Mouse (Mus musculus) neural tube, embryonic 13.5 days (tissue): ENCODE data around the gene Tbc1d15. TPM values are rescaled to one million over a fixed set of nuclear protein-coding genes. Genes with fewer than 3 reads are reported as not detected.
A peak's percentile ranks its signal among the peaks of the same experiment; 100 is the strongest.
"Not testable (repeated sequence)": the region's sequence is repeated elsewhere in the genome, so short reads cannot be mapped to it uniquely, and the experiment has no call there.

Experiments used
- ATAC-seq: fragments of 200-750 bp; cut with Nextera tagmentation; 2 replicates; pipeline ENCODE4 v1.8.0; 2017; ENCODE audit warnings: low read depth, mild to moderate bottlenecking, moderate TSS enrichment, moderate library complexity
- H3K27ac ChIP-seq: fragments of 300-500 bp; sonication (generic); replicated peaks from 2 replicates; pipeline ENCODE4 v1.5.1; 2015; ENCODE audit warnings: moderate library complexity, mild to moderate bottlenecking, inconsistent platforms
- H3K27me3 ChIP-seq: fragments of 300-500 bp; sonication (generic); 2 replicates; pipeline ENCODE4 v1.6.1; 2015; ENCODE audit warnings: mild to moderate bottlenecking, inconsistent platforms
- H3K36me3 ChIP-seq: fragments of 300-500 bp; sonication (generic); 2 replicates; pipeline ENCODE4 v1.6.1; 2015; ENCODE audit warnings: mild to moderate bottlenecking, inconsistent platforms
- H3K4me1 ChIP-seq: fragments of 300-500 bp; sonication (generic); replicated peaks from 2 replicates; pipeline ENCODE4 v1.6.1; 2015; ENCODE audit warnings: inconsistent platforms
- H3K4me2 ChIP-seq: fragments of 300-500 bp; sonication (generic); 2 replicates; pipeline ENCODE4 v1.6.1; 2015; ENCODE audit warnings: inconsistent platforms, mild to moderate bottlenecking, moderate library complexity
- H3K4me3 ChIP-seq: fragments of 300-500 bp; sonication (generic); 2 replicates; pipeline ENCODE4 v1.5.1; 2015; ENCODE audit warnings: mild to moderate bottlenecking, inconsistent platforms
- H3K9ac ChIP-seq: fragments of 300-500 bp; sonication (generic); 2 replicates; pipeline ENCODE4 v1.6.1; 2015; ENCODE audit warnings: moderate library complexity, mild to moderate bottlenecking, inconsistent platforms
- H3K9me3 ChIP-seq: fragments of 300-500 bp; sonication (generic); 2 replicates; pipeline ENCODE4 v1.6.1; 2016; ENCODE audit warnings: inconsistent platforms
- WGBS: fragments of 180-500 bp; shearing (Covaris S2); methylation state at CpG from one replicate; pipeline ENCODE4 v1.1.7; 2015; 5-methylcytosine and 5-hydroxymethylcytosine counted together
- polyA plus RNA-seq: library from polyadenylated mRNA; unstranded; fragments of >200 nt; fragmentation: Nextera tagmentation; extraction: Ambion mirVana; gene quantifications from 2 replicates; pipeline ENCODE4 v1.2.1, GENCODE M21; 2015

The Tbc1d15 gene
- polyA plus RNA-seq, 1 experiment from 2014 or later = 27.3 TPM

GRCm38 (mm10) chr10:115181034-115181433, 70.2 kb downstream of the Tbc1d15 start:
- ATAC-seq = no peak
- no peak overlapping the region for H3K4me2 ChIP-seq
- H3K9me3 ChIP-seq = no peaks in the 10 kb centered on the region
- no peak overlapping the region for H3K9ac ChIP-seq
- H3K4me1 ChIP-seq = peaks cover 19% of the 10 kb centered on the region
- H3K4me3 ChIP-seq = no peak overlapping the region
- no peaks in the 10 kb centered on the region for H3K27me3 ChIP-seq
- no peak overlapping the region; the same call in 1 of the 2 replicates for H3K27ac ChIP-seq
- WGBS = 32% methylated on average over 3 of the region's 3 CpGs
- no peaks in the 10 kb centered on the region for H3K36me3 ChIP-seq

DNA sequence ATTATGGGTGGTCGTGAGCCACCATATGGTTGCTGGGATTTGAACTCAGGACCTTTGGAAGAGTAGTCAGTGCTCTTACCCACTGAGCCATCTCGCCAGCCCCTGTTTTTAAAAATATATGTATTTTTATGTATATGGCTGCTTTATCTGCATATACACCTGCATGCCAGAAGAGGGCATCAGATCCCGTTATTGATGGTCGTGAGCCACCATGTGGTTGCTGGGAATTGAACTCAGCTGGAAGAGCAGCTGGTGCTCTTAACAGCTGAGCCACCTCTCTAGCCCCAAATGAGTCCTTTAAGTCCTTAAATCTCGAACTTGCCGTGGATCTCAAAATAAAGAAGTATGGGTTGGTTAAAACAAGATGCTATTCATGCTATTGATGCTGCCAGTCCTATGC, 73.2 kb downstream of the Tbc1d15 start:
- WGBS = 63% methylated on average over 6 of the region's 6 CpGs
- not testable (repeated sequence) for H3K27ac ChIP-seq, ATAC-seq, H3K36me3 ChIP-seq, H3K4me3 ChIP-seq, H3K27me3 ChIP-seq, H3K9me3 ChIP-seq, H3K9ac ChIP-seq, H3K4me2 ChIP-seq
- peaks cover 23% of the 10 kb centered on the region for H3K4me1 ChIP-seq

- WGBS = 39% methylated on average over 12 of the region's 12 CpGs
- Histone ChIP-seq H3K9me3 (no peaks in the 10 kb centered on the region), H3K4me1 (peaks cover 25% of the 10 kb centered on the region), H3K27ac (no peak overlapping the region), H3K4me2 (peak overlapping the region; percentile 23), H3K27me3 (no peaks in the 10 kb centered on the region), H3K36me3 (no peaks in the 10 kb centered on the region), H3K9ac (no peak overlapping the region), H3K4me3 (no peak overlapping the region)
- no peak for ATAC-seq
Observed at GRCm38 (mm10) chr10:115175591-115175991, 75.7 kb downstream of the Tbc1d15 start.

DNA sequence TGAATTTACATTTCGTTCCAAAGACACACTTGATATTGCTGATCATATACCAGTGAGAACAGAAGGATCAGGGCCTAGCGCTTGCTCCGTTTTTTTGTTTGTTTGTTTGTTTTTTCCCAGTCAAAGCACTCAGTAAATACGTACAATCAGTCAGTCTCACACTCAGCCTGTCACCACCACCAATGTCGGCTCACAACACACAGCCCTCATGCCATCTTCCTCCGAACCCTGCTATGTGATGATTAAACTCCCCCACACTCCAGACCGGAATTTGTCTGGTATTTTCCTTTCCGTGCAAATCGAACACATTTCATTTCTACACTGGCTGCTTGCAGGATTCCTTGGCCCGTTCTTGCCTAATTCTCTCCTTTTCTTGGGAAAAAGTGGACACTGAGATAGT, 77.9 kb downstream of the Tbc1d15 start:
- Histone ChIP-seq H3K4me2 (no peak overlapping the region), H3K9ac (no peak overlapping the region), H3K36me3 (no peaks in the 10 kb centered on the region), H3K4me1 (peaks cover 33% of the 10 kb centered on the region), H3K9me3 (no peaks in the 10 kb centered on the region), H3K4me3 (no peak overlapping the region), H3K27ac (no peak overlapping the region), H3K27me3 (no peaks in the 10 kb centered on the region)
- 83% methylated on average over 10 of the region's 10 CpGs for WGBS
- ATAC-seq = no peak

DNA sequence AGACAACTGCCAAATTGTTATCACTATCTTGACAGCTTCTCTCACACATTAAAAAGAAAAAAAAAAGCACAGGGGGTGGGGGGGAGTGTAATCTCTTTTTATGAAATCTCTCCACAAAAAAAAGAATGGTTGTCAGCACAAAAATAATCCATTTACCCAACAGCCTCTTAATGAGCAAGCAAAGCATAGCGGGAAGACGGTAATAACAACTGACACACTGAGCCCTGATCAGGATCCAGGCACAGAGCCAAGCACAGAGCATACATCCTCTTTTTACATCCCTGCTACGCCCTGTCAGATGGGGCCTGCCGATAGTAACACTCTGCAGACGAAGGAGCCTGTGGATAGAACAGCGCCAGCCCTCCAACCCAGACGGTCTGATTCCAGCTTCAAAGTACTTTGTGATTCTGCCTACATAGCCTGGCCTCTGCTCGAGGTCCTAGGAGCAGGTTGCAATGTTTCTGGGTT, 79.9 kb downstream of the Tbc1d15 start:
- Histone ChIP-seq H3K9ac (no peak overlapping the region), H3K4me1 (peaks cover 33% of the 10 kb centered on the region), H3K4me3 (no peak overlapping the region), H3K27me3 (no peaks in the 10 kb centered on the region), H3K9me3 (no peaks in the 10 kb centered on the region), H3K36me3 (no peaks in the 10 kb centered on the region), H3K27ac (peak overlapping the region; percentile 23; the same call in 1 of the 2 replicates), H3K4me2 (no peak overlapping the region)
- WGBS = 45% methylated on average over 8 of the region's 8 CpGs
- peak; percentile 64; the same call in 1 of the 2 replicates for ATAC-seq

DNA sequence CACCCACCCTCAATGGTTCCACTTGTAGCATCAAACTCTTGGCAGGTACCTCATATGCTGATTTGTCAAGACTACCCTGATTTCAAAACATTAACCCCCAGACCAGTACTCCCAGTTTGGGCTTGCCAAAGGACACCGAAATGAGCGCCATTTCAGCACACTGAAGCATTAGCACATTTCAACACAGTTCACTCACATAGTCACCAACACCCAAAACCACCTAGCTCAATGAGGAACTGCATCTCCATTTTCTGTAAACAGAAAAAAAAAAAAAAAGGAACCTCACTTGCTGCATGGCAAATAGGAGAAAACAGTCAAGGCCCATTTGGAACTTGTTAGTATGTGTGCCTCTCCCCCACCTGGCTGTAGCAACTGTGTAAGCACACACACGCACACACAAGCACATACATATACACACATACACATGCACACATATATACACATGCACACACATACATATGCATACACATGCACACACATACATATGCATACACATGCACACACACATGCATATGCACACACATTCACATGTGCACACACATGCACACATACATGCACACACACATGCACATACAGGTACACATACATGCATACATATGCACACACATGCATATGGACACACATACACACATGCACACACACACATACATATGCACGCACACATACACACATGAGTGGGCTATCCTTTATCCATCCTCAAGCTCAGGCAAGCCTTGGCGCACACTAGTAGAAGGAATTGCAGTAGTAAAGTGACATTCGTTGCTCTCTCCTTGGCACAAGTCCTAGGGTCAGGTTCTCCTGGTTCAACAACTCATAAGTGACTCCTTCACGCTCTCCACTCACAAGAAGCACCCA, 80.5 kb downstream of the Tbc1d15 start:
- 0 out of 2 replicates have a peak overlapping the region, but pooled peaks have one; percentile 23 for H3K27ac ChIP-seq
- 87% methylated on average over 7 of the region's 7 CpGs for WGBS
- no peak for ATAC-seq

GRCm38 (mm10) chr10:115169410-115169809, 81.9 kb downstream of the Tbc1d15 start:
- H3K9ac ChIP-seq = no peak overlapping the region
- peaks cover 22% of the 10 kb centered on the region for H3K4me1 ChIP-seq
- ATAC-seq = peak; percentile 55
- H3K27me3 ChIP-seq = no peaks in the 10 kb centered on the region
- no peaks in the 10 kb centered on the region for H3K9me3 ChIP-seq
- peak overlapping the region; percentile 21; the same call in 1 of the 2 replicates for H3K4me2 ChIP-seq
- 15% methylated on average over 9 of the region's 9 CpGs for WGBS
- no peak overlapping the region for H3K27ac ChIP-seq
- H3K36me3 ChIP-seq = no peaks in the 10 kb centered on the region
- no peak overlapping the region for H3K4me3 ChIP-seq

More for the DNA sequence above, 80.5 kb downstream of the Tbc1d15 start:
- no peak overlapping the region for H3K9ac ChIP-seq
- H3K27me3 ChIP-seq = no peaks in the 10 kb centered on the region
- no peaks in the 10 kb centered on the region for H3K9me3 ChIP-seq
- H3K36me3 ChIP-seq = no peaks in the 10 kb centered on the region
- H3K4me1 ChIP-seq = peaks cover 29% of the 10 kb centered on the region
- no peak overlapping the region for H3K4me2 ChIP-seq
- H3K4me3 ChIP-seq = no peak overlapping the region

- no peak overlapping the region for H3K27ac ChIP-seq
- H3K9me3 ChIP-seq = no peaks in the 10 kb centered on the region
- H3K27me3 ChIP-seq = no peaks in the 10 kb centered on the region
- no peak overlapping the region for H3K4me2 ChIP-seq
- no peak for ATAC-seq
- no peaks in the 10 kb centered on the region for H3K36me3 ChIP-seq
- WGBS = 74% methylated on average over 5 of the region's 5 CpGs
- no peaks in the 10 kb centered on the region for H3K4me1 ChIP-seq
- no peak overlapping the region for H3K9ac ChIP-seq
- H3K4me3 ChIP-seq = no peak overlapping the region
Observed at GRCm38 (mm10) chr10:115160289-115160688, 91.0 kb downstream of the Tbc1d15 start.

Other genes with a start within 250 kb of the Tbc1d15 start
- gene Tph2, start 66.4 kb downstream of the Tbc1d15 start, polyA plus RNA-seq = 0.25 and 0.60 TPM in 2 replicates
- 9.0 and 9.3 TPM in 2 replicates for gene Rab21, start 64.1 kb upstream of the Tbc1d15 start, polyA plus RNA-seq
- 34.8 and 40.5 TPM in 2 replicates for gene Tmem19, start 111.0 kb upstream of the Tbc1d15 start, polyA plus RNA-seq
- 25.6 and 31.7 TPM in 2 replicates for gene Thap2, start 133.0 kb upstream of the Tbc1d15 start, polyA plus RNA-seq
- 17.3 and 17.7 TPM in 2 replicates for gene Zfc3h1, start 133.5 kb upstream of the Tbc1d15 start, polyA plus RNA-seq